Mouse (Mus musculus): ENCODE measurements around the gene Fbxl3. TPM values are rescaled to one million over a fixed set of nuclear protein-coding genes. Genes with fewer than 3 reads are reported as not detected.
A peak's percentile ranks its signal among the peaks of the same experiment; 100 is the strongest.

Fbxl3 gene
- polyA plus RNA-seq, 1 experiment from 2014 or later = 18.5 TPM

DNA sequence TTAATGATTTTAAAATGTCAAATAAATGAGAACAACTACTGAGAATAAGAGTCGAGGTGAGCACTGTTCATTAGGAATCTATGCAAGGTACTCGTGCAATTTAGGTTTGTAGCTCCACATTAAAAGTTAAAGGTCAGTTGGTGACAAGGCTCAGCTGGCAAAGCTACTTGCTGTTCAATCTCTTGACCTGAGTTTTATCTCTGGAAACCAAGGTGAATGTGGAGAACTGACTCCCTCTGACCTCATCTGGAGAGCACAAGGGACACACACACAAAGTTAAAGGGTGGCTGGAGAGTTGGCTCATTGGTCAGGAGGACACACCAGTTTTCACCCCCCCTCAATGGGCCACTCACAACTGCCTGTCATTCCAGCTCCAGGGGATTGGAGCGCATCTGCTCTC is 1.8 kb upstream of the Fbxl3 start:
- H3K4me2 ChIP-seq (ENCODE audit: low read length) = no peak overlapping the region
- H3K9me3 ChIP-seq (ENCODE audit: control insufficient read depth, low read length) = no peaks in the 10 kb centered on the region
- peaks cover 15% of the 10 kb centered on the region for H3K4me1 ChIP-seq (ENCODE audit: control insufficient read depth, insufficient read depth, low read depth, low read length)
- H3K27me3 ChIP-seq (replicated peaks; ENCODE audit: control insufficient read depth, insufficient read depth, low read length) = no peaks in the 10 kb centered on the region
- ATAC-seq = no peak
- no peaks in the 10 kb centered on the region for H3K36me3 ChIP-seq (ENCODE audit: control insufficient read depth, insufficient read depth, low read length)
- no peak overlapping the region for H3K27ac ChIP-seq (ENCODE audit: low read depth, low read length)
- H3K4me3 ChIP-seq (ENCODE audit: low read length) = no peak overlapping the region
- H3K9ac ChIP-seq (ENCODE audit: low read depth, low read length) = no peak overlapping the region
- WGBS = 79% methylated on average over 3 of the region's 3 CpGs

GRCm38 (mm10) chr14:103100296-103100695 is 930 bp upstream of the Fbxl3 start:
- H3K4me1 ChIP-seq (ENCODE audit: control insufficient read depth, insufficient read depth, low read depth, low read length) = peaks cover 18% of the 10 kb centered on the region
- H3K27me3 ChIP-seq (replicated peaks; ENCODE audit: control insufficient read depth, insufficient read depth, low read length) = no peaks in the 10 kb centered on the region
- H3K9ac ChIP-seq (ENCODE audit: low read depth, low read length) = no peak overlapping the region
- no peak overlapping the region for H3K27ac ChIP-seq (ENCODE audit: low read depth, low read length)
- no peak overlapping the region for H3K4me3 ChIP-seq (ENCODE audit: low read length)
- no peak for ATAC-seq
- H3K9me3 ChIP-seq (ENCODE audit: control insufficient read depth, low read length) = no peaks in the 10 kb centered on the region
- H3K4me2 ChIP-seq (ENCODE audit: low read length) = no peak overlapping the region; the same call in 1 of the 2 replicates
- 84% methylated on average over 13 of the region's 13 CpGs for WGBS
- H3K36me3 ChIP-seq (ENCODE audit: control insufficient read depth, insufficient read depth, low read length) = no peaks in the 10 kb centered on the region

GRCm38 (mm10) chr14:103098587-103099235 is 655 bp downstream of the Fbxl3 start:
- peak overlapping the region; percentile 81 for H3K4me2 ChIP-seq (ENCODE audit: low read length)
- H3K36me3 ChIP-seq (ENCODE audit: control insufficient read depth, insufficient read depth, low read length) = peaks cover 3% of the 10 kb centered on the region; the same call in 1 of the 2 replicates
- peaks cover 20% of the 10 kb centered on the region for H3K4me1 ChIP-seq (ENCODE audit: control insufficient read depth, insufficient read depth, low read depth, low read length)
- ATAC-seq = peak; percentile 86
- peak overlapping the region; percentile 88 for H3K9ac ChIP-seq (ENCODE audit: low read depth, low read length)
- H3K9me3 ChIP-seq (ENCODE audit: control insufficient read depth, low read length) = no peaks in the 10 kb centered on the region
- no peaks in the 10 kb centered on the region for H3K27me3 ChIP-seq (replicated peaks; ENCODE audit: control insufficient read depth, insufficient read depth, low read length)
- H3K27ac ChIP-seq (ENCODE audit: low read depth, low read length) = peak overlapping the region; percentile 97
- peak overlapping the region; percentile 79 for H3K4me3 ChIP-seq (ENCODE audit: low read length)
- WGBS = under 1% methylated on average over 61 of the region's 86 CpGs

DNA sequence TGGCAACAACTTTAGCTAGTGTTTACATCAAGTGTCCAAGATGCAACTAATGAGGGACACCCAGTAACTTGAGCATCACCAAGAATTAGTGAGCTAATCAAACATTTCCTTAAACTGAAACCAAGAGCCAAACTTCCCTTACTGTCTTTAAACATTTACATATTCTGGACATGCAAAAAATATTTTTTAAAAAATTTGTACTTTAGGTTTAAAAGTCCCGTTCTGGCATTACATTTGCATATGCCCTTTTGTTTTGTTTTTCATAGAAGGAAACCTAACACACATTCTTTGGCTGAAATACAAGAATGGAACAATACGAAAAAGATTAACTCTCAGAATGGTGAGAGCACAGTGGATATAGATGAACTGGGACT is 1.2 kb downstream of the Fbxl3 start:
- Histone ChIP-seq H3K4me2 (ENCODE audit: low read length) (peak overlapping the region; percentile 81), H3K4me3 (ENCODE audit: low read length) (peak overlapping the region; percentile 79), H3K9me3 (ENCODE audit: control insufficient read depth, low read length) (no peaks in the 10 kb centered on the region), H3K36me3 (ENCODE audit: control insufficient read depth, insufficient read depth, low read length) (peaks cover 3% of the 10 kb centered on the region; the same call in 1 of the 2 replicates), H3K9ac (ENCODE audit: low read depth, low read length) (peak overlapping the region; percentile 88), H3K27ac (ENCODE audit: low read depth, low read length) (no peak overlapping the region; the same call in 1 of the 2 replicates), H3K27me3 (replicated peaks; ENCODE audit: control insufficient read depth, insufficient read depth, low read length) (no peaks in the 10 kb centered on the region), H3K4me1 (ENCODE audit: control insufficient read depth, insufficient read depth, low read depth, low read length) (peaks cover 21% of the 10 kb centered on the region)
- WGBS = 0% methylated on average over 2 of the region's 2 CpGs
- ATAC-seq = no peak

- WGBS = 69% methylated on average over 6 of the region's 6 CpGs
- Histone ChIP-seq H3K4me1 (ENCODE audit: control insufficient read depth, insufficient read depth, low read depth, low read length) (peaks cover 21% of the 10 kb centered on the region), H3K27me3 (replicated peaks; ENCODE audit: control insufficient read depth, insufficient read depth, low read length) (no peaks in the 10 kb centered on the region), H3K4me3 (ENCODE audit: low read length) (no peak overlapping the region), H3K9ac (ENCODE audit: low read depth, low read length) (no peak overlapping the region), H3K9me3 (ENCODE audit: control insufficient read depth, low read length) (no peaks in the 10 kb centered on the region), H3K27ac (ENCODE audit: low read depth, low read length) (no peak overlapping the region), H3K4me2 (ENCODE audit: low read length) (0 out of 2 replicates have a peak overlapping the region, but pooled peaks have one; percentile 14), H3K36me3 (ENCODE audit: control insufficient read depth, insufficient read depth, low read length) (peaks cover 3% of the 10 kb centered on the region; the same call in 1 of the 2 replicates)
- no peak for ATAC-seq
Observed at GRCm38 (mm10) chr14:103096621-103097020, 2.7 kb downstream of the Fbxl3 start.

DNA sequence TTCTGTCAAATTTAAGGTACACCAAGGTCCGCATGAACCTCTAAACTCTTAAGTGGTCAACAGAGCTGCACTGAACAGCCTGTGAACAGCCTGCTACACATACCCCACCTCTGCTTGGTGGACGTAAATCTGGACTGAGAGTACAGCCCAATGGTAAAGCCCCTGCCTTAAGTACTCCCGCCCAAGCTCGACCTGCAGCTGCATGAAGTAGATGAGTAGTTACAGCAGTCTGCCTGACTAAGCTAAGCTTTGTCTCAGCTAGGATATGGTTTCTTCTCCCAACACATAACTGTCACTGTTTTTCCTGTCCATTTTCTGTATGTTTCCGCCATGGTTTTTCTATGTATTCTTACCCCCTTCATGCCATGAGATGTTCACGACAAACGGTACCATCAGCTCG is 3.5 kb downstream of the Fbxl3 start:
- H3K9ac ChIP-seq (ENCODE audit: low read depth, low read length) = no peak overlapping the region
- no peaks in the 10 kb centered on the region for H3K27me3 ChIP-seq (replicated peaks; ENCODE audit: control insufficient read depth, insufficient read depth, low read length)
- no peak overlapping the region for H3K4me2 ChIP-seq (ENCODE audit: low read length)
- no peaks in the 10 kb centered on the region for H3K9me3 ChIP-seq (ENCODE audit: control insufficient read depth, low read length)
- 91% methylated on average over 8 of the region's 8 CpGs for WGBS
- H3K36me3 ChIP-seq (ENCODE audit: control insufficient read depth, insufficient read depth, low read length) = peaks cover 3% of the 10 kb centered on the region; the same call in 1 of the 2 replicates
- no peak overlapping the region for H3K4me3 ChIP-seq (ENCODE audit: low read length)
- peaks cover 21% of the 10 kb centered on the region for H3K4me1 ChIP-seq (ENCODE audit: control insufficient read depth, insufficient read depth, low read depth, low read length)
- no peak overlapping the region for H3K27ac ChIP-seq (ENCODE audit: low read depth, low read length)
- no peak for ATAC-seq

DNA sequence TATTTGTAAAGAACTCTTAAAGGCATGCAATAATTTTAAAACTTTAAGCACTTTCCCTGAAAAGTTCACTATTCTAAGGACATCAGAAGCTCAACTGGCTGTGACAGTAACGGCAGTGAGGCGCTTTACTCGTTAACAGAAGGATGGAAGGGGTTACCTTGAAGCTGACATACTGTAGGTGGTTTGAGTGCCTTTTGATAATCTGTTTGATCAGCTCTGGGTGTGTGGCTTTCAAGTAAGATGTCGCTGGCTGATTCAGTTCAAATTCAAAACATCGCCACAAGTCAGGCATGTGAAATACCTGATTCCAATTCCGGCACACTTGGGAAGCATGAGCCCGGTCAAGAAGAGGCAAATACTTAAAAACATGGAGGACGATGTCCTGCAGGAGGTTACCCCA is 4.3 kb downstream of the Fbxl3 start:
- ATAC-seq = no peak
- no peaks in the 10 kb centered on the region for H3K27me3 ChIP-seq (replicated peaks; ENCODE audit: control insufficient read depth, insufficient read depth, low read length)
- 89% methylated on average over 8 of the region's 8 CpGs for WGBS
- no peaks in the 10 kb centered on the region for H3K9me3 ChIP-seq (ENCODE audit: control insufficient read depth, low read length)
- H3K9ac ChIP-seq (ENCODE audit: low read depth, low read length) = no peak overlapping the region
- no peak overlapping the region for H3K27ac ChIP-seq (ENCODE audit: low read depth, low read length)
- H3K36me3 ChIP-seq (ENCODE audit: control insufficient read depth, insufficient read depth, low read length) = peaks cover 3% of the 10 kb centered on the region; the same call in 1 of the 2 replicates
- no peak overlapping the region for H3K4me2 ChIP-seq (ENCODE audit: low read length)
- H3K4me1 ChIP-seq (ENCODE audit: control insufficient read depth, insufficient read depth, low read depth, low read length) = peaks cover 21% of the 10 kb centered on the region
- no peak overlapping the region for H3K4me3 ChIP-seq (ENCODE audit: low read length)

DNA sequence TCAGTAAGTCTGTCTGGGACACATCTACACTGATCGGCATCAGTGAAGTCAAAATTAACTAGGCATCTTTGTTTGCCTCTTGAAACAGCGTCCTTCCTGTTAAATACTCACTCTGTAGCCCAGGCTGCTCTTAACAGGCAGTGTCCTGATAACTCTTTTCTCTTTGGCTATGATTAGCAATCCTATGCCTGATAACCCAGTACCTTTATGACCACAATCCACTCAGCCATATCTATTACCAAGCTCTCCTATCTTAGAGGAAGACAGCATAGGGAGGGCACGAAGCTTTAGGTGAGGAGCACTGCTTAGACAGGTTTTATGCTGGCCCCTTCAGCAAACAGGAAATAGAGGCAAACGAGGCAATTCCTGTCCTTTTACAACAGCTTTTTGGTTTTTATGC is 5.7 kb downstream of the Fbxl3 start:
- no peak overlapping the region for H3K9ac ChIP-seq (ENCODE audit: low read depth, low read length)
- no peak overlapping the region for H3K4me3 ChIP-seq (ENCODE audit: low read length)
- H3K4me1 ChIP-seq (ENCODE audit: control insufficient read depth, insufficient read depth, low read depth, low read length) = peaks cover 21% of the 10 kb centered on the region
- no peak for ATAC-seq
- no peaks in the 10 kb centered on the region for H3K27me3 ChIP-seq (replicated peaks; ENCODE audit: control insufficient read depth, insufficient read depth, low read length)
- WGBS = 86% methylated on average over 4 of the region's 4 CpGs
- H3K9me3 ChIP-seq (ENCODE audit: control insufficient read depth, low read length) = no peaks in the 10 kb centered on the region
- no peak overlapping the region for H3K27ac ChIP-seq (ENCODE audit: low read depth, low read length)
- H3K4me2 ChIP-seq (ENCODE audit: low read length) = no peak overlapping the region
- H3K36me3 ChIP-seq (ENCODE audit: control insufficient read depth, insufficient read depth, low read length) = peaks cover 6% of the 10 kb centered on the region

DNA sequence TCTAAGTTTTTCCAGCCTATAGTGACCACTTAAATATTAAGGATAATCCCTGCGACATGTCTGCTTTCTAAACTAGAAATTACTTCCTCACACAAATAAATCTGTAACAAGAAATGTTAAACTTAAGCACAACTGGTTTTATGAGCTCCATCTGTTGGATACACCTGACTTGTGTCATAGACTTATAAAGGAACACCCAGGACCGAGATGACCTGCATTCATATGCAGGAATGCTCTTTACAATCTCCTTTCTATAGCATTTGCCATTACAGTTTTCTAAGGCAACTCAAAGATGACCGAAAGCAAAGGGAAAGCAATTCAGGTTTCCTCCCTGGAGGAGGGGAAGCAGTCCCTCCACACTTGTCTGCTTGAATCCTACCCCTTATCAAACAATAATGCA is 6.1 kb downstream of the Fbxl3 start:
- WGBS = 91% methylated on average over 3 of the region's 3 CpGs
- H3K9me3 ChIP-seq (ENCODE audit: control insufficient read depth, low read length) = no peaks in the 10 kb centered on the region

More for the DNA sequence above, 6.1 kb downstream of the Fbxl3 start:
- no peak overlapping the region for H3K4me2 ChIP-seq (ENCODE audit: low read length)
- H3K27ac ChIP-seq (ENCODE audit: low read depth, low read length) = no peak overlapping the region
- H3K36me3 ChIP-seq (ENCODE audit: control insufficient read depth, insufficient read depth, low read length) = peaks cover 7% of the 10 kb centered on the region
- H3K27me3 ChIP-seq (replicated peaks; ENCODE audit: control insufficient read depth, insufficient read depth, low read length) = no peaks in the 10 kb centered on the region
- no peak overlapping the region for H3K4me3 ChIP-seq (ENCODE audit: low read length)
- peaks cover 21% of the 10 kb centered on the region for H3K4me1 ChIP-seq (ENCODE audit: control insufficient read depth, insufficient read depth, low read depth, low read length)
- ATAC-seq = no peak
- H3K9ac ChIP-seq (ENCODE audit: low read depth, low read length) = no peak overlapping the region

Measured in hindbrain, embryonic 16.5 days (tissue).